Mouse (Mus musculus) kidney, postnatal 10 days (tissue): ENCODE results near the gene Por.

Experiments
- DNase-seq: peaks from one replicate; pipeline ENCODE4 v3.0.0; 2021; ENCODE audit warnings: mixed read lengths

The Por gene

DNA sequence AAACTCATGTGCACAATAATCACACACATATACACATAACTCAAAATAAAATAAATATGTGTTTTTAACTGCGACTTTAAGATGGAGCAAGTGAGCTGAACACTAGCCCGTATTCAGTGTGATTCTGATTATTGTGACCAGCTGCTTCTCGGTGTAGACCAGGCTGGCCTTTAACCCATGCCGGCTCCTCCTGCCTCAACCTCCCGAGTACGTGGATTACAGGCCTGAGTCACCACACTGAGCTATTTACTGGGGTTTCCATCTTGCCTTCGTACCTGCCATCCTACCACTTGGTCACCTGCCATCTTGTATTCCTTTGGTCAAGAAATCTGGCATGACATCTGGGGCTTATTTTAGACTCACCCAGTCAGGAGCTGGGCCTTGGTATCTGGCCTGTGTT lies 33.6 kb downstream of the Por start:
- no peak for DNase-seq

DNA sequence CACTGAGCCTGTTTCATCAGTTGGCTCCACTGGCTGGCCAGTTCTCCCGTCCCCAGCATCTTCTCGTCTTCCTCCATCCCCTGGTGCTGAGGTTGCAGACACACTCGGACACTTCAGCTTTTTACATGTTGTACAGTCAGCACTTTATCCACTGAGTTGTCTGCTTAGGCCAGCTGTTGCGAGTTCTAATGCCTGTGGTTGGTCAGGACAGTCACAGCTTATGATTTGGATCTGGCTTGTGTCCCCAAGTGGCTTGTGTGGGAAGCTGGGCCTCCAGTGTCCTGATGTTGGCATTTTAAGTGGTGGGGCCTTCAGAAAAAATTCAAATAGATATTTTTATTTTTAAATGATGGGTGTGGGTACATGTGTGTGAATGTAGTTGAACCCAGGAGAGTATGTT lies 35.5 kb downstream of the Por start:
- no peak for DNase-seq

DNA sequence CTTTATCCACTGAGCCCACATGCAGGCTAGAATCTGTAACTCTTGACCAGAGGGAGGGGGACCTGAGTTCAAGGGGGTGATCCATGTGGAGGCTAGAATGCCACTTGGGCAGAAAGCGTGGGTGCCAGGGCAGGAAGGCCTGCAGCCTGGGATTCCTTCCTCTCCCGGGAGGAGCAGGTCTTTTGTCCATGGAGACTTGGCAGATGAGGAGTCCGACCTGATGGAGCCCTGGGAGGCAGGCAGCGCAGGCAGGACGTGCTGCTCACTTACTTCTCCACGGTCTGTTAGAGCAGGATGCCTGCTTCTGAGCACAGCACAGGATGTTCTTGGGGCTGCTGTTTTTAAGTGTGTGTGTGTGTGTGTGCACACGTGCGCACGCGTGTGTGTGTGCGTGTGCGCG lies 37.2 kb downstream of the Por start:
- no peak for DNase-seq

DNA sequence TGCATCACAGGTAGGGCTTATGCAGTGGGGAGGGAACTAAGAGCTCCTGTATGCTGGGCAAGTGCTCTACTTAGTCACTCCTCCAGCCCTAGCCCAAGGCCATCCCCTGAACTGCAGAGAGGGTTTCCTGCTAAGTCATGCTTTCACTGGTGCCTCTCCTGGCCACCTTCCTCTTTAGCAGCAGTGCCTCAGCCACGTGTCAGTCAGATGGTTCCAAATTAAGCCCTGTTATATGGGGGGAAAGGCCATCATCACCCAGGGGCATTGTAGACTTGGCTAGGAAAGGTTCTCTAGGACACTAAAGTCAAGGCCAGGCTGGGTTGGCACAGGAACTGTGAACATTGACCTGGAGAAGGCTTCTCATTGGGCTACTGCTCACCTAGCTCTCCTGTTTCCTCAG lies 38.0 kb downstream of the Por start:
- DNase-seq = peak; percentile 26

DNA sequence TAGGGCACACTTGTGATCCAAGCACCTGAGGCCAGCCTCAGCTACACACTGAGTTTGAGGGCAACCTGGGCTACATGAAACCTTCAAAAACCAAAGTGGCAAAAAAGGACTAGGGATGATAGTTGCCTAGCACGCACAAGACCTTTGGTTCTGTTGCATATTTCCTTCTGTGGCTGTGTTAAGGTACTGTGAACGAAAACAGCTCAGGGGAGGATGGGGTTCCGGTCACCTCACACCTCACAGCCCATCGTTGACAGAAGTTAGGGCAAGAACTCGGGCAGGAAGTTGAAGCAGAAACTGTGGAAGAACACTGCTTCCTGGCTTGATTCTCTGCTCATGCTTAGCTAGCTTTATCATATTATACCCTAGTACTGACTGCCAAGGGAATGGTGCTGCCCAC lies 39.9 kb downstream of the Por start:
- DNase-seq = no peak

DNA sequence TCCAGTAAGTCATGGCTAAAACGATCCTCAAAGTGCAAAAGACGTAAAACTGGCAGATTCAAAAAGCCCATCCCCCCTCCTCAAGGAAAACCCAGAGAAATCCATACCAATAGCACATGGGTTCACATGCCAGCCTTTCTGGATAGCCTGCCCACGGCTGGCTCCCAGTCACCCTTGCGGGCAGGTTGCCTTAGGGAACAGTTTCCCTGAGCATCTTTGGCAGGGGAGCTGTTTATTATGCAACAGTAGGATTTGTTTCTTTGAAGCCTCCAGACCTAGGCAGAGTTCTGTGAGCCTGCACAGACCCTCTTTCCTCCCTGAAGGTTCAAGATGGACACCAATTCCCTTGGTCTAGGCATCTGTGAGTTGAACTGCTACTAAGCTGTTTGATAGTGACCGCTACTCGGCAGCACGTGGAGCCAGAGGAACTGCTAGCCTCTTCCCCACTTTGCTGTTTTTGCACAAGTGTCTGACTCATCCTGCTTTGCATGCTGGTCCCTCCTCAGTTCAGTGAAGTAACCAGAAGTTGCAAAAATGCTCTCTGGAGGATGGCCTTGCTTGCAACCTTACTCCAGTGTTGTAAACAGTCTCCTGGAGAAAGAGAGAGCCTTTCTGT lies 40.9 kb downstream of the Por start:
- DNase-seq = no peak

DNA sequence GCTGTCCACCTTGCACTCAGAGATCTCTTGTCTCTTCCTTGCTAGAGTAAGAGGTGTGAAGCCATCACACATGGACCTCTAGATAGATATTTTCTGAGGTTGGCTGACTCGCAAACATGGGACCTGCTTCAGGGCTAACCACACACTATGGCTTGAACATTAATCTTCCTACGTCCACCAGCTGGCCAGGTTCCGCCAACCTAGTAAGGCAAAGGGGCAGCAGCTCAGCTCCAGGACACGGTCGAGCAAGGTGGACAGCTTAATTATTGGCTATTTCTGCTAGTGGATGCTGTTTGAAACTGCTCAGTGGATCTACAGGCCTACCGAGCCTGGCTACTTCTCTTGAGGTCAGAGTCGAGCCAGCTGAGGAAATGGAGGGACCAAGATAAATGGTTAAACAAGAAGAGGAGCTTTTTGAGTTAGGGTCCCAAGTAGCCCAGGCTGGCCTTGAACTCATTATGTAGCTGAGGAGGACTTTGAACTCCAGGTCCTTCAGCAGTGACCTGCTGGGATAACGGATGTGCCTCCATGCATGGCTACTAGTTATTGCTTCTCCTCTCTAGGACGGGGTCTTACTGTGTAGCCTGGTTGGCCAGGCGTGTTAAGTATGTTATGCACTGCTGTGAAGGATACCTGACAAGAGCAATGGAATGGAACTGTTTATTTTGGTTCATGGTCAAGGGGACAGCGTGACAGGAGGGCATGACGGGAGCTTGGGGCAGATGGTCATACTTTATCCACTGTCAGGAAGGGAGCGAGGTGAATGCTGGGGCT lies 41.9 kb downstream of the Por start:
- DNase-seq = peak; percentile 63

DNA sequence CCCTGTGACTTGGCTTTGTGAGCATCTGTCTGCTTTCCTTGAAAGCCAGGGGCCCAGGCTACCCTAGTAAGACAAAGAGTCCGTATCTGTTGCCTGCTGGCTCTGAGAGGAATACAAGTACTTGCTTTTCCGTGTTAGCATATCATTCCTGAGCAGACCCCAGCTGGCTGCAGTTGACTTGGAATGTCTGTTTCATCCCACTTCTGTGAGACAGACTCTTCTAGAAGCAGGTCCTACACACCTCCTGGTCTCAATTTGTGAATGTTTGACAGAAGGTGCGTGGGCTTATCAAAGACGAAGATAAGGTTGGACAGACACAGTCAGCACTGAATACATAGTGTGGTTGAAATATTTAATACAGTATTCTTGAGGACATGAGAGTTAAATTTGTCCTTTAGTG lies 43.0 kb downstream of the Por start:
- no peak for DNase-seq

DNA sequence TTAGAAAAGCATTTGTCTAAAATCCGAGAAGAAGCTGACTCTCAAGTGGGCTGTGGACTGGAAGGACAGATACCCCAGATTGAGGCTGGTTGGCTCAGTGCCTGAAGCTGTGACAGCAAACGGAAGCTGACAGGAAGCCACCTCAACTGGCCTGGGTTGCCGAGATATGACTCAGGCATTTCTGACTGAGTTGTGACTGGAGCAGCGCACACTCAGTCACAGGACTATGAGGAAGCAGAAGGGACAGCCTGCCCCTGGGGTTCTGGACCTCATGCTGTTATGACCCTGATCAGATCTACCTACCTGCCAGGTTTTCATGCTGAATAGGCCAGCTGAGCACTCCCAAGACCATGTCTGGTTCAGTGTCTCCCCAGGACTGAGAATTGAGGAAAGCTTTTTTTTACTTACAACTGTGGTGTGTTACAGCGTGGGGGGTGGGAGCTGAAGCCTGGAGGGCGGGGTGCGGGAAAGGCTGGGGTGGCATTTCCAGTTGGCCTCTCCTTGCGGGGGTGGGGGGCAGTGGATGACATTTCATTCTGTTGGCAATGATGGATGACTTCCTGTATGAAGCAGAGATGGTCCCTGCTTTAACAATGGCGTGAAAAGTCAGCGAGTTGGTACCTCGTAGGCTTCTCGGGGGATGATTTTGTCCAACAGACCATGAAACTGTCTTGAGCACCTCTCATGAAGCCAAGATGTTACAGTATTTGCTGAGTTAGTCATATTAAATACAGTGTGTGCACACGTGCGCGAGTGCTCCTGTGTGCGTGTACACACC lies 43.8 kb downstream of the Por start:
- peak; percentile 88 for DNase-seq

DNA sequence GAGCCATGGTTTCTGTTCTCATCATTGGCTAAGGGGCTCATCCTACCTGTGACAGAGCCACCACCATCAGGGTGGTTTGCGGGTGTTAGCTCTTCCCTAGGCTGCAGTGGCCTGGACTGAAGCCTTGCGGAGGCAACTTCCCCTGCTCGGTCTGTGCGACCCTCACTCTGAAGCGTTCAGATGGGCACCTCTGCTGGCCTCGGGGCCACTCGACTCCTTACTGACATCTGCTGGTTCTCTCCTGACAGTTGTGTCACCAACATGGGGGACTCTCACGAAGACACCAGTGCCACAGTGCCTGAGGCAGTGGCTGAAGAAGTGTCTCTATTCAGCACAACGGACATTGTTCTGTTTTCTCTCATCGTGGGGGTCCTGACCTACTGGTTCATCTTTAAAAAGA lies 45.8 kb downstream of the Por start:
- DNase-seq = peak; percentile 40

DNA sequence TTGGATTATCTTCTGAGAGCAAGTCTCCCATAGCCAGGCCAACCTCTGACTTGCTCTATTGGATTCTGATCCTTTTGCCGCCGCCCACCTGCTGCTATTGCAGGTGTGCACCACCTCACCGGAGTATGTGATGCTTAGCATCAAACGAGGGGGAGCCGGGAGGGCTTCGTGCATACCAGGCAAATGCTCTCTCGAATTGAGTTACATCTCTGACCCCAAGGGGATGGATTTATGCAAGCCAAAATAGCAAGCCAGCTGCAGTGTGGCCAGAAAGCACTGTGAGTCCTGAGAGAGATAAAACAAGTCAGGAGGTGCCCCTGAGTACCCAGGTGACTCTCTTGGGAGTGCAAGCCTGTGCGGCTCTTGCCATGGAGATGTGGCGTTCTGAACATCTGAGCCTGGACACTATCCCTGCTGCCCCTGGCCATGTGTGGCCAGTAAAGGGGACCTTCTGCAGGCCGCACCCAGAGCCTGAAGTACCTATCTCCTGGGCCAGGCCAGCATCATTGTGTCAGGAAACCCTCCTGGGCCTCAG lies 49.8 kb downstream of the Por start:
- DNase-seq = no peak

DNA sequence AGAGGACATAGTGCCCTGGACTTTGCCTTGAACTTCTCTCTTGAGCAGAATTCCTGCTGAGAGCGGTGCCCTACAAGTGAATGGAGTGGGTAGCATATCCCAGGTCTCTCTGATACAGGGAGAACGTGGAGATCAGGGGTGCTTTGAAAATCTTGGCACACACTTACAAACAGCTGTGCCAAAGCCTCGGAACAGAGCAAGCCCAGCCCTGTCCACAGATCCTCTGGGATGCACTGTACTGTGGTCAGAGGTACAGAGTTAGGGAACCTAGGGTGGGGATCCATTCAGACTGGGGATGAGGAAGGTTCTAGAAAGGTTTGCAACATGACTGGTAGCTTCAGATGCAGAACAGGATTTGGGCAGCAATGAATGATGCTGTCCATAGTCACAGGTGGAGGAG lies 50.3 kb downstream of the Por start:
- DNase-seq = no peak

DNA sequence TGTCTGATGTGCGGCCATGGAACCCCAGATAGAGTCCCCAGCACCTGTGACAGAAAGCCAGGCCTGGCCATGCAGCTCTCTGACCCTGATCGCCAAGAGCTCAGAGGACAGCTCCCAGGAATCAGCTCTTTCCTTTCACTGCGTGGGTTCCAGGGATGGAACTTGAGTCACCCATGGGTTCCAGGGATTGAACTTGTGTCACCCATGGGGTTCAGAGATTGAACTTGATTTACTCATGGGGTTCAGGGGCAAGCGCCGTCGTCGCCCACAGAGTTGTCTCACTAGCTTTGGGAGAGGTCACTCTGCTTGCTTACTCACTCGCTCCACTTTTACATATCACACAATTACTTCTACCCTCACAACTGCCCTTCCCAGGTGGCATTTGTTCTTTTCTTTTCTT lies 51.2 kb downstream of the Por start:
- no peak for DNase-seq

DNA sequence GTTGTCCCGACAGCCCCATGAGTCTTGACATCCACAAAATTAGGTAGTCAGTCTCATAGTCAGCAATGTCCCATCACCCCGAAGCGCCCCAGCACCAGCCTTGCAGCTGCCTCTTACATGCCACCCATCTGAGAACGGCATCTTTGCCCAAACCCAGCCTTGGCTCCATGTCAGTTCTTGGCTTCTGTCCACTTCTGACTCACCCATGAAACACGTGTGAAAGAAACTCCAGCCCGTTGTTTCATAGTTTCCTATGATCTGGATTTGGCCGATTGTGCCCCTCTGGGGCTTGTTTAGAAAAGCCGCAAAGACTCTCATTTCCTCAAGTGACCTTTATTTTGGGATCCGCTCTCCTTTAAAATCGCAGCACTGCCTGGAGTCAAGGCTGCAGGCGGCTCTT lies 52.3 kb downstream of the Por start:
- peak; percentile 43 for DNase-seq

DNA sequence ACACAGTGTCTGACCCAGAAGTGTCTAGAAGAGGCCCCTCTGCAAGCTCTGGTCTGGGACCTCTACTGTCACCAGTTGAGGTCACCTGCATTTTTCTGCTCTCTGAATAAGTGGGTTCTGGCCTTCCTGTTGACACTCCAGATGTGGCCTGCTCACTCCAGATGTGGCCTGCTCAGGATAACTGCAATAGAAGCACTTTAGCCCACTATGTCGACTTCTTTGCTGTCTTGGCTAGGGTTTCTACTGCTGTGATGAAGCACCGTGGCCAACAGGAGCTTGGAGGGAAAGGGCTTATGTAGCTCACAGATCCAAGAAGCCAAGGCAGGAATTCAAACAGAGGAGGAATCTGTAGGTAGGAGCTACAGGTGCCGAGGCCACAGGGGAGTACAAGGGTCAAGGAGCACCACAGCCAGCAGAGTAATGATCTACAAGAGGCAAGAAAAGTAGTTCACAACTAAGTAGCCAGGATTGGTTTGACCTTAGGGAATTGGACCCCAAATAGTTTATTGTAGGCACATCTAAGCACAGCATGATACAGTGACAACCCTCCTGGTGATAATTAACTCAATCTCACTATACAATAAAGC lies 53.4 kb downstream of the Por start:
- DNase-seq = no peak

DNA sequence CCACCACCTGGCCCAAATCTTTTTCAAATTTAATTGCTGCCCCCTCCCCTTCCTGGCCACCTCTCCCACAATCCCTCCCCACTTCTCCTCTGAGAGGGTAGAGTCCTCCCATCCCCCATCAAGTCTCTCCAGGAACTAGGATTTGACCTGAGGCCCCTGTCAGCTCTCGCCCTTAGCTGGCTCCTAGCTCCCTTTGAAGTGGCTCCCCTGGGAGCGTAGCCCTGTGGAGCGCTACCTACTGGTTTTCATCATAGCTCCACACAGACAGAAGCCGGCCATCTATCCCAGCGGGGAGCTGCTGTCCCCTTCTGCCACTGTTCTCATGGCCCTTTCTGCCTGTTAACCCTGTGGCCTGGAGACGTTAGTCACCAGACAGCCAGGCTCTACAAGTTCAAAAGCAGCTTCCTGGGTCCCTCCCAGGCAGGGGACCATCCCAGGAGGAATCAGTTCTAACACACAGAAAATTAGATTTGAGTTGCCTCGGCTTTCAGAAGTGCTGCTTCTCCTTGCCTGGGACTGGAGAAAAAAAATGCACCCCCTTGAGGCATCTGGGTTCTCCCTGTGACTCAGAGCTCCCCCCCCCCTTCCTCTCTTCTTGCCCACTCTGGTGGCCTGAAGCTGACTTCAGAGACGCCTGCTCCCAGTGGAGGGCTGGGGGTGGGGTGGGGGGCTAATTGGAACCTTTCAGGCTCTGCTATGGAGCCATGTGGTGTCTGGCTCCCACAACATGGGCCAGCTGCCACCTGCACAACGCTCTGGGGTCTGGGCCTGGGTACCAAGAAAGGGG lies 54.9 kb downstream of the Por start:
- DNase-seq = peak; percentile 33

DNA sequence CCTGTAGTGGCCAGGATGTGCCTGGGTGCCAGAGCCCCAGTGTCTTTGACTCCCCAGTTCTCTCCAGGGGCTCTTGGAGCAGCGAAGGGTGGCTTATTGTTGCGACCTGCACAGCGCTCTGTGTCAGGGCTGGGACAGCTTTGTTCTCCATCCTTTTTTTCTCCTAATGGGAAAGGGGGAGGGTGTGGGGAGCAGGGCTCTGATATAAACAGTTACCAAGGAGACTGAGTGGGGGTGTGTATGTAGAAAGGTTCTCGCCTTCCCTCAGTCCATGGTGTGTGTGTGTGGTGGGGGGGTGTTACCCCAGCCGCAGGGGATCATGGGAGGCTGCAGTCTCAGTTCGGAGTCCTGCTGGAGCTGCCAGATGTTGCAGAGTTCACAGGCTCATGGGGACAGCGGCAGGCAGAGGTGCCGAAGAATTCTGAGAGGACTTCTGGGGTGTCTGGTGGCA lies 55.6 kb downstream of the Por start:
- DNase-seq = peak; percentile 60

DNA sequence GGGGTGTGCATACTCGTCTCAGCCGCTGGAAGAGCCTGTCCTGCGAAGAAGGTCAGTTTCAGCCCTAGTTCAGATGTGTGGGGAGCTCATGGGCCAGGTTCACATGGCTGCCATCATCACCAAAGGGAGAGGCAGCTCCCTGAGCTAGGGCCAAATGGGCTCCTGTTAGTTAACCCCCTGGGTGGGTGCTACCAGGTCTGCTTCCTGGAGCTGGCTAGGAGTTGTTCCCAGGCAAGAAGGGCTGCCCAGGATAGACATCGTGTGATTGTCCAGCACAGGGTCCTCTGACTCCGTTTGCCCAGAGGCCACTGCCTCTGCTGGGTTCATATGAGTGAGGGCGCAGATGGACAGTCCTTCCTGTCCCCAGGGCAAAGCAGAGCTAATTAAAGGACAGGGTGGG lies 56.2 kb downstream of the Por start:
- no peak for DNase-seq

DNA sequence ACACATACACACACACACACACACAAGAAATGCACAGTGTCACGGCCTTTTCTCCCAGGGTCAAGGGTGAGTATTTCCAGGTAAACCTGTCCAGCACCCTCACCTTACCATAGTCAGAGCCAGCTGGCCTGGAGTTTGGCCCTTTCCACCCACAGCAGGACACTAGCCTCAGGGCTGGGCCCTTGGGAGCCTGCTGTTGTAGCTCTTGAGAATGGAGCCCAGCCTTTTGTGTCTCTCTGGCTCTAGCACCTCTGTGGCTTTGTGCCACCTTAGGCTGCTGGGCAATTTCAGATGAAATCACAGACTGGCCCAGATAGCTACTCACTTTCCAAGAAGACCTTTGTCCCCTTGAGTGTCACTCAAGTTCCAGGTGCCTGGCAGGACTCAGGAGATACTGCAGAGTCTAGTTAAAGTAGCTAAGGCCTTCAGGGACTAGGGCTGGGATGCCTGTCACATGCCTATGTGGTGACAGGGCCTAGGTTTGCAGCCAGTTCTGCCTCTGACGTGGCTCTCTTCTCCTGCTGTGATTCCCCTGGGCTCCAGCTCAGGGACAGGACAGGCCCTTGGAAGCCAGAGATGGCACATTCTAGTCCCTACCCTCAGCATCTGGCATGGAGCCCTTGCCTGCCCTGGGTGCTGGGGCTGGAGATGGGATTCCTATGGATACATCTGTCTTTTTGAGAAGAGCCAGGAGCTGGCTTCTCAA lies 57.0 kb downstream of the Por start:
- no peak for DNase-seq

DNA sequence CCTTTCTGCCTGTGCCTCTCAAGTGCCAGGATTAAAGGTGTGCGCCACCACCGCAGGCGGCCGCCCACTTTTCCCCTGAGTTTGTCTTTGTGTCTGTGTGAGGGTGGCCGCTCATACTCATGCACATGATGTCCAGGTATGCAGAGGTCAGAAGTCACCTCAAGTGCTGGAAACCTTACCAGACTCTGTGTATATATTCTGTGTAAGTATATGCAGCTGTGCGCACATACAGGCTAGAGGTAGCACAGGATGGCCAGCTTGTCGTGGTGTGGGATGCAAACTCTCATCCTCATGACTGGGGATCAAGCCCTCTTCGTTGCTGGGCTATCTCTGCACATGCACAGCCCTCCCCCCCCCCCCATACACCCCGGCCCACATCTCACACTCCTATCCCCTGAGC lies 58.0 kb downstream of the Por start:
- DNase-seq = no peak

DNA sequence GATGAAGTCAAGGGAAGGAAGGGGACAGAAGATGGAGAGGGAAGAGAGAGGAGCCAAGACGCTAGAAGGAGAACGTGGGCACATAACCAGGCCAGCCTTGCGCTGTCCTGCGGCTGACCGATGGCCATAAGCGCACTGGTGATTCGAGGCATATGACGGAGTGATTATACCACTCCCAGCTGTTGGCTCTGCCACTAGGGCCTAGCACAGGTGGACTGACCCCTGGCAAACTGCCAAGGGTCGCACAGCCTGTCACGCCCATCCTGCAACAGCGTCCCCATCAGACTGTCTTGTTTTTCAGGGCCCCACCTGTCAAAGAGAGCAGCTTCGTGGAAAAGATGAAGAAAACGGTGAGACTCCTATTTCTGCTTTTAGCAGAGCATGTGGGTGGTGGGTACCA lies 58.5 kb downstream of the Por start:
- no peak for DNase-seq

DNA sequence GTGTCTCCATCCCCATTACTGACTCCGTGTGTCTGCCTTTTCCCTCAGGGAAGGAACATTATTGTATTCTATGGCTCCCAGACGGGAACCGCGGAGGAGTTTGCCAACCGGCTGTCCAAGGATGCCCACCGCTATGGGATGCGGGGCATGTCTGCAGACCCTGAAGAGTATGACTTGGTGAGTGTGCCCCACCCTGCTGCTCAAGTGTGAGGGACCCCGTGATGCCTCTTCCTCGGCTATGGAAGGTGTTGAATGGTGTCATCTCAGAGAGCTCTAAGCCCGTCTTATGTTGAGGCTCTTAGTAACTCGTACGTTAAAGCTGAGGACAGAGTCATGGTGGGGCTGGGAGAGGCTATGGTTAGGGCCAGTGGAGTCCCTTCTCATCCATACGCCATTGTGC lies 59.5 kb downstream of the Por start:
- no peak for DNase-seq
